Mouse (Mus musculus) G1E (cell line): ENCODE measurements around the gene Bmp2k.

Experiments used
- CTCF ChIP-seq: IDR thresholded peaks from 2 replicates; pipeline ENCODE4 v1.5.1; 2012; ENCODE audit warnings: low read depth, low read length, inconsistent platforms, mixed read lengths
- GATA1 ChIP-seq: IDR thresholded peaks from 2 replicates; pipeline ENCODE4 v1.6.1; 2012; ENCODE audit warnings: borderline replicate concordance, low read length, inconsistent platforms, mixed read lengths
- POLR2AphosphoS5 ChIP-seq: IDR thresholded peaks from 2 replicates; pipeline ENCODE4 v1.6.1; 2012; ENCODE audit warnings: low read depth, low read length, inconsistent platforms; ENCODE audit not compliant: insufficient replicate concordance
- TAL1 ChIP-seq: conservative IDR thresholded peaks from 2 replicates; pipeline ENCODE4 v1.6.1; 2012; ENCODE audit warnings: low read depth, low read length, inconsistent platforms, mixed read lengths

GRCm38 (mm10) chr5:96981987-96982386 lies 15.5 kb upstream of the Bmp2k start:
- TF ChIP-seq CTCF (no peak), TAL1 (no peak), GATA1 (no peak), POLR2AphosphoS5 (no peak)
